Mouse (Mus musculus) cerebellum, adult (tissue): Measurements from ENCODE around the gene Rb1.

ENCODE experiments used
- ATAC-seq: cut with Nextera tagmentation; 2 replicates; pipeline ENCODE4 v1.9.2; 2017; ENCODE audit warnings: mild to moderate bottlenecking, moderate library complexity, mixed read lengths; ENCODE audit not compliant: insufficient number of reproducible peaks, low FRiP score, low TSS enrichment

Gene Rb1

DNA sequence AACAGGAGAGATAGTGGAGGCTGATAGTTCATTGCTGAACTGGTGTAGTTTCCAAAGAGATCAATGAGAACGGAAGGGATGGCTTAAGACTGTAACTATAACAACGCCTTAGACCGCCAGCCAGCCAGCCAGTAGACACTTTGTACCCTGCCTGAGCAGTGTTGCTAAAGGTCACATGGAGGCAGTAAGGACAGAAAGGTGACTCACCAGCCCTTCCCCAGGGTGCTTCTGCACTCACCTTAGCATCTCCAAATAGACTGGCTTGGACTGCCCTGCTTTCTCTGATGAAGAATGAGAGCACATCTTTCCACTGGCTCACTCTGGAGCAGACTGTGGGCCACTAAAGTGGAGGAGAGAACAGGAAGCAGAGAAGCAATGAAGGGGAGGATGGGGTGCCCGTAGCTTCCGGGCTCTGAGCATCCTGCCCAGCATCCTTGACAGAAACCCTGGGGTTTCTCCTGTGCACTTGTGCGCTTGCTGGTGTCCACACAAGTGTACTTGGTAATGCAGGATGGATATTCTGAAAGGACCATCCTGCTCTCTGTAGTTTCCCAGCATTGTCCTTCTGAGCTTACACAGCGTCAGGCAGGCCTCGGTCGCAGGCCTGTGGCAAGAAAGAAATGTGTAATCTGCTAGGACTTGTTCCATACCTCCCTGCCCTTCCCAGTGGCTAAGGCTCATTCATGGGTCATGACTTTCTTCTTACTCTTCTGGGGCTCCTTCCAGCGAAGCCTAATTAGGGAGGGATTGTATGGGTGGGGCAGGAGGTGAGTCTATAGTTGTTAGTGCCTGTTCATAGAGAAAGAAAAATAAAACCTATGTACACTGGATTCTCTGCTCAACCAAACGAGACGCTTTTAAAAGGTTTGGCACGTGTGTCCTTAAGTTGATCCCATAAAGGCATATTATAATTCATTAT lies 155.4 kb downstream of the Rb1 start:
- ATAC-seq, result no peak

DNA sequence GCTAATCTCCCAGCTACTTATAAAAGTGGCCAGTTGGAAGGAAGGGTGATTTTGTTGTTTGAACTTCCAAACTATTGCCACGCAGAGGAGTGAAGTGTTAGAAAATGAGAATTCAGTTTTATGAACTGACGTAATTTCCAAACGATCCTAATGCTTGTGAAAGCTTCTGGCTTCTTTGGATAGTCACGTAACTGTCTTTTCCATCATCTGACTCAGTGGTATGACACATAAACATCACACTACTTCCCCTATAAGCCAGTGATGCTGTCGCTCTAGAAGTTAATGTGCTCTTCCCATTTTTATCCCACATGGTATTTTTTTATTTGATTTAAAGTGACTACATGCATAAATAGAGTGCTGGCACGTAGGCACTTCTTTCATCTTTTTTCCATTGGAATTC lies 157.0 kb downstream of the Rb1 start:
- no peak for ATAC-seq

DNA sequence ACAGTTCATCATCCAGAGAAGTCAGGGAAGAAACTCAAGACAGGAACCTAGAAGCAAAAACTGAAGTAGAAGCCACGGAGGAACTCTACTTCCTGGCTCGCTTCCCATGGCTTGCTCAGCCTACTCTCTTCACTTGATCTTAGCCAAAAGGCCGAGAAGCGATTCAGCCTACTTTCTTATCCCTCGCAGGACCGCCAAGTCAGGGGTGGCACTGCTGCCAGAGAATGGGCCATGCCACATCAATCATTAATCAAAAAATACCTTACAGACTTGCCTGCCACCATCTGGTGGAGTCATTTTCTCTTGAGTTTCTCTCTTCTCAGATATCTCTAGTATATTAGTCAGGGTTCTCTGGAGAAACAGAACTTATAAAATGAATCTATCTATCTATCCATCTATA lies 160.5 kb downstream of the Rb1 start:
- no peak for ATAC-seq

DNA sequence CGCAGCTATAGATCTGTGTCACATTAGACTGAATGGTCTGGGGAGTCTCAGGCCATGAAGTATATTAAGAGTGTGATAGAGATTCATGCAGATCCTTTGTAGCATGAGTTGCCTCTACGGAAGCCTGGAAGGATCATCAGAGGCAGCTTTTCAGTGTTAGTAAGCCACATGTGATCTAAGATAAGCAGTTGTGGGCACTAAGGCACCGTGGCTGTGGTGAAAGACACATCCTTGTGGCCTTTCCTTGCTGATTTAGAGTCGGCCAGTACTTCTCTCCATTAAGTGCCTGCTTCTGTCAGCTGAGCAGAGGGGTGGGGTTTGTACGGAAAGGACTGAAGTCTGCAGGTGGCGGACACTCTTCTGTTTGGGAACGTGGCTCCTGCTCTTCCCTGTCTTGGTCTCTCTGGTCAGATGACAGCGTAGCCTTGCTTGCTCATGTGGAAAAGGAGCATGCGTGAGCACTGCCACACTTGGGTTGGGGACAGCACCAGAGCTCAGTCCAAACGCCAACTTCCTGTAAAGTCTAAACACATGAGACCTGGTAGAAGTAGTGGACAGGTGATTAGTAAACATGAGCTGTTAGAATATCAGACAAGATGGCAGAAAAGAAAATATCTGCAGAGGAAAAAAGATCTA lies 162.1 kb downstream of the Rb1 start:
- ATAC-seq, result no peak

DNA sequence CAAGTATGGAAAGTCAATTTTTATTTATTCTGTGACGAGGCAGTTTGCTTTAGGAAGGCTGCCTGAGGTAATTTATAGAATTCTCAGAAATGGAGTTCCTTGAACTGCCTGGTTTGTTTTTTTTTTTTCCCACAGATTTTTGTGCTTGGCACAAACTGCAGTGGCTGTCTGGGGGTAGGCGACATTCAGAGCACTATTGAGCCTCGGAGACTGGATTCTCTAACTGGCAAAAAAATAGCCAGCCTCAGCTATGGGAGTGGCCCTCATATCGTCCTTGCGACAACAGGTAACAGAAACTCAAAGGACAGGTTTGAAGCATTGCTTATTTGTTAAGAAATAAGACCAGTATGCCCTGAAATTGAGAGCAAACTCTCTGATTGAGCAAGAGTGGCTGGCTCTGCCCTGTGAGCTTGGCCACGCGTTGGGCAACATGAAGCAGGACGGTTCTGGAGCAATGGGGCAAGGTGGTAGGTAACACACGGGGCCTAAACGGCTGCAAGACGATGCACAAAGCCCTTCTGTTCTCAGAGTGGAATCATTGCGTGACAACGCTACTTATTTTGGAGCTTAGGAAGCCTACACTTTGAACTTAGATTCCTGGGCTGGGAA lies 163.3 kb downstream of the Rb1 start:
- ATAC-seq, result no peak

DNA sequence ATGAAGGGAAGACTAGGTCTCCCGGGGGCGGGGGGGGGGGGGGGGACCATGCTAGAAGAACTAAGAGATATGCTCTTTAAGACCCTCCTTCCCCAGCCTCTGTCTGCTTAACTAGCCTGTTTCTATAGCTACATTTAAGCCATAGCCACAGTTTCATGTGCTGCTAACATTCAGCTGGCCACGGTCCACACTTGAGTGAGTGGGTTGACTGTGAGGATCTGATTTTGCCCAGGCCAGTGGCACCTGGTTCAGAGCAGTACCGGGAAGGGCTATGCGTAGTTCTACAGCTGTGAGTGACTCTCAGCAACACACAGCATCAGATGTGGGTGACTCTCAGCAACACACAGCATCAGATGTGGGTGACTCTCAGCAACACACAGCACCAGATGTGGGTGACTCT lies 164.3 kb downstream of the Rb1 start:
- no peak for ATAC-seq

DNA sequence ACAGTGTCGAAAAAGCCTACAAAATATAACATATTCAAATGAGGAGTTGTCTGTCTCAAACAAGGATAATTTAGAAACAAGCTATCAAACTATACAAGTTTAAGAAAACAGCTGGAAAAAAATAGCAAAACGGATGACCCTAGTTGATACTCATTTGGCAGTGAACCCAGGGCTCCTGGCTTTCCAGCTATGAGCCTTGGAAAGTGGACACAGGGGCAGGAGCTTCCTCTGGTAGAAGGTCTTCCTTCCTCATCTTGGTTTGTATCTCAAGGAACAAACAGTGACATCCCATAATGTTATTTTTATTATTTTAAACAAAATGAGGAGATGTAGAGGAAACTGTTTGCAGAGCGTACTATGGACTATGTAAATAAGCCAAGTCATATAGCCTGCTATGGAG lies 177.5 kb downstream of the Rb1 start:
- no peak for ATAC-seq

DNA sequence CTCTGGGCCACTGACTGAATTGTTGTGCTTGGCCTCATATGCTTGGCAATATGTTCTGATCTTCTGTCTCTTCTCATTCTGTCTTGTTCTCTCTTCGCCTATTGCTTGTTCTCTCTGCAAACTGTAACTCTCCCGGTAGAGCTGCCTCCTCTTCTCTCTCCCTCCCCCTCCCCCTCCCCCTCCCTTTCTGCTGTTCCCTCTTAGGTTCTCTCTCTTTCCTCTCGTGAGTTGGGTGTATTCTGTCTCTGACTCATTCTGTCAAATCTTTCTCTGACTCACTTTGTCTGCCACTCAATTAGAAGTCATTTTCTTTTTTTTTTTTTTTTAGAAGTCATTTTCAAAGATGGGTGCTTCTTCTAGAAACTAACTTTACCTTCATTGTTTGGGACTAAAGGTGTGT lies 178.9 kb downstream of the Rb1 start:
- no peak for ATAC-seq

DNA sequence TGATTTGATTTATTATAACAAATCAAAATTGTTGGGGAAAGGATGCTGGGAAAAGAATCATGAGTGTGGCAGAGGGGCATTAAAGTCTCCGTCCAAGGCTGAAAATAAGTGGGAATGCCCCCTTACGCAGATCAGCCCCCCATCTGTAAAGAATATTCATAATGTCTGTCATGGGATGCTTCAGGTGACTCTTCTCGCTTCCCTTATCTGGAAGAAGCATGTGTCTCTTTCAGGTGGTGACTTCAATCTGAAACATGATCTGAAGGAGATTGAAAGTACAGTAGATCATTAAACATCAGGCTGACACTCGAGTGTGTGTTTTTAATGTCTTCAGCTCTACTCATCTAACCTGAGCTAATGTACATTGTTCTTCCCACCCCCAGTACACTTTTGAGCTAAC lies 180.1 kb downstream of the Rb1 start:
- no peak for ATAC-seq

DNA sequence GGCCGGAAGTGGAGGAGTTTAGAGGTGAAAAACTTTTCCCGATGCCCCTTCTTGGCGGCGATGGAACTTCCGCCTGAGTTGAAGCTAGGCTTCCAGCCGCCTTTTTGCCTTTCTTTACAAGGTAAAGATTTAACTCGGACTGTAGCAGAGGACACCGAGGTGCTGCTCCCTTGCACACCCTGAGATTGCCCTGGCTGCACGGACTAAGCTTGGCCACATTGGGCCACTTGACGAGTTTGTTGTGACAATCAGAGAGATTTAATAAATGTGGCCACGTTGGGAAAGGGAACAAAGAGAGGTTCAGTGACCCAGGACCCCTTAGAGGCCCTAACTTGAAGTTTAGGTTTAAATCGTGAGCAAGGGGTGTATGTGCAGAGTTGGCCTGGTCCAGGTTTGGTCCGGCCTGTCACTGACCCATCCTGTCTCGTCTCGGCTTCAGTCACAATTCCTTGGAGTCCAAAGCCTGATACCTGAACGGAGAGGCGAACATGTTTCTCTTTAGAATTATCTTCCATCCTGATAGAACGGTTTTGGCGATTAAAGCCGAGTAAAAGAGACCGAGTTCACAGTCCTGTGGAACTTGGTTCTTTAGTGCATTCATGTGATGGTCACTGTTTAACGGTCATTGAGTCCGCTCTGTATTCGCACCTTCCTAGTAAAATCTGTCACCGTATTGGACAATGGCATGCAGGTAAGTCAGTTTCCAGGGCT lies 181.8 kb downstream of the Rb1 start:
- ATAC-seq, result 0 out of 2 replicates have a peak, but pooled peaks have one; percentile 11

DNA sequence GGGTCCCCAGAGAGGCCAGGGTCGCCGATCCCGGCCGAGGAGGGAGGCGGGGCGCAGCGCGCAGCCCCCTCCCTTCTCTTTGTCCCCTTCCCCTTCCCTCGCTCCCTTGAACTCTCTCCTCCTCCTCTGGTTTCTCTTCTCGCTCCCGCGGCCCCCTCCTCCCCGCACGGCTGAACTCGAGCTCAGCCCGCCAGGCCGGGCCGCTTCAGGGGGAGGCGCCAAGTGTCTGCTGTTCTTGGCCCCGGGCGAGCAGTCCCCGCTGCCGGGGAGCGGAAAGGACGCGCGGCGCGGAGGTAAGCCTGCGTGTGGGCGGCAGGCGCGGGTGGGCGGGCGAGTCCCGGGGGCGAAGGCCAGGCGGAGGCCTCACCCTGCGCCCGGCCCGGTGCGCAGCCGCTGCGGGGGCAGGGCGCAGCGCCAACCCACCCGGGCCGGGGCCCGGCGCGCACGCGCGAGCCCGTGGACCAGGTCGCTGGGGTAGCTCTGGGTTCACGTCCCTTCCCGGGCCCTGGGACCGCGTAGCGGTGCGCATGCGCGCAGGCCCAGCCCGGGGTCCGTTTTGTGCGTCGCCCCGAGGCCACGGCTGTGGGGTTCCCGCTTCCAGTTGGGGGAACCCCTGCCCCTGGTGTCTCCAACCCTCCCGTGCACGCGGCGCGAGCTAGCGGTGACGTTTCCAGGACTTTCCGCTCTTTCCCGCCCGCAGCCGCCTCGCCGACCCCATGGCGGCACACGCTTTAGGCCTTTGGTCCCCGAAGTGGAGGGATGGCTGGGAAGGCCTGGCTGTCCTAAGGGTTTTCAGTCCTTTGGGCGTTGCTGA lies 182.5 kb downstream of the Rb1 start:
- peak; percentile 90 for ATAC-seq

DNA sequence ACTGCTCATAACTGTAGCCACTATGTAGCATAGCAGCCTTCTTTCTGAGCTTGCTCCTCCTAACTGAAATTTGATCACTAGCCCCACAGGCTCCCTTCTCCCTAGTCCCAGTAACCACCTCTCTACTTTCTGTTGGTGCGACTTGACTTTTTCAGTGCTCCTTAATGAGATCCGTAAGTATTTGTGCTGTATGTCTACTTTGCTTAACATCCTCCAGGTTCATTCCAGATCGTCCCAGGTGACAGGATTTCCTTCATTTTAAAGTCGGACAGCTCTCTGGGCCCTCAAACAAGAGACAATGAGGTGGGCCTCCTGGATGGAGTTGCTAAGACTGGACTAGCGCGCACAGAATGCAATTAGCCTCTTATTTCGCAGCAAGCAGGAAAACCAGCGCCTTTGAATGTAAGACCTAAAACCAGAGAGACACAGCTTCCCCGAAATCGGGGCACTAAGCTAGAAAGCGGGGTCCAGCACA lies 183.2 kb downstream of the Rb1 start:
- peak; percentile 23; the same call in 1 of the 2 replicates for ATAC-seq

DNA sequence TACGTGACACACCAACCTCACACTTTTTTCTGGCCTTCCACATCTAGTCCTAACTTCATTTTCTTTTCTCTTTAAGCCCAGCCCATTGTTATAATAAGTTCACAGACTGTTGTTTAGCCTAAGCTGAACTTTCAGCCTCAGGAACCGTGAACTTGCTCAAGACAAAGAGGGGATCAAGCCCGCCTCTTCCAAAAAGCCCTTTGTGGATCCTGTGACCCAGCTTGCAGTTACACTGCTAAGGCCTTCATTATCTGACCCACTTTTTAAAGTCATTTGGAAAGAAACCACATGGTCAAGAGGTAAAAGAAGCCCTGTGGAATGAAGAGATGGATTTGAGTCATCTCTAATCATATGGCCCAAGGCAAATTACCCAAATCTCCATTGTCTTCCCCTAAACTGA lies 183.8 kb downstream of the Rb1 start:
- no peak for ATAC-seq

DNA sequence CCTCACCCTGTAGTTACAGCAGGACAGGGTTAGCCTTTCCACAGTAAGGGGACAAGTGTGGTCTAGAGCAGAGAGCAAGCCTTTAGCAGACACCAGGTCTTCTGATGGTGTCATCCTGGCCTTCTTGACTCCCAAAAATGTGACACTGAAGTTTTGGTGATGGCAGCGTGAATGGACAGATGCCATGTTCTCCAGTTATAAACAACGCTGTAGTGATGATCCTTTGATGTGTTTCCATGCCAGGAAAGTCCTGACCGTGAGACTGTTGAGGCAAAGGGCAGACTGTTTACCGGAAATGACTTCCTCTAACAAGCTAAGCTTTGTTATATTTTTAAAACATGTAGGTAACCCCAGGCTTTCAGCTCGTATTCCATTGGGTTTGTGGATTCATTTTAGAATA lies 185.8 kb downstream of the Rb1 start:
- ATAC-seq, result no peak

DNA sequence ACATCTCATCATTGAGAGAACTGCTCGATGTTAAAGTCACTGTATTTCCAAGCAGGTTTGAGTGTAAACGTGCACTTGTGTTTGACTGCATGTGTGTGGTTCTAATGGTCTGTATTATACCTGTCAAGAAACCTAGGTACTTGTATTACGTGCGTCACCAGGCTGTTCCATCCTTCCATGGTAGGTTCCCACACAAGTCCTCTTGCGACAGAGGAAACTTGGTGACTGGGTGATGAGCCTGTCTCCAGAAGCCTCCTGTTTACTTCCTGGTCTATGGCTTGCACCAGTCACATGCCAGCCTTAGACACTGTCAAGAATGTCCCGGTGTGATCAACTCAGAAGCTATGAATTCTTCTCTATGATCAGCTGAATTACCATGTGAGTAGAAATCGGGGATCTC lies 187.1 kb downstream of the Rb1 start:
- ATAC-seq, result no peak

DNA sequence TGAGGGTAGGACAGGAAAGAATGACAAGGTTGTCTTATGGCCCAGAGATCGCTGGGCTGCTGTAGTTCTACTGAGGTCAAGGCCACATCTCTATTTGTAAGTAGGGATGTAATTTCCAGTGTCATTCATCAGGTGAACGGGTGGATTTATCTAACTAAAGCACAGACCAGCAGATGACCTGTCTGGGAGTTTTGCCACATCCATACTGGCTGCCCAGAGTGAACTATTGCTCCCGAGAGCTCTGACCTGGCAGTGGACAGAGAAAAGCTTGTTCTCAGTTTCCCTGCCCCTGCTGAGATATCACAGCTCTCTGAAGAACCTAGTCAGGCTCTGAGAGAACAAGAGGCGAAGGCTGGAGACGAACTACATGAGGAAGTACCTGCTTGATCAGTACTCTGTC lies 188.4 kb downstream of the Rb1 start:
- no peak for ATAC-seq
